8 mouse cellular contexts compared by ENCODE assay signal in genomic region chr8:104564633-104565456, GRCm38 (mm10). TPM values are rescaled to one million over a fixed set of nuclear protein-coding genes. Genes with fewer than 3 reads are reported as not detected.
DNase-seq lines count a peak whose midpoint lies in the region; ATAC-seq lines count a peak whose summit lies in the region.

No protein-coding gene starts in this region.

- peak; percentile 96 for DNase-seq in ES-CJ7 (ENCODE audit: low read depth, low spot score)
- peak; percentile 88 to 93 for DNase-seq in heart, postnatal 10 days
- peak; percentile 92 to 93 for DNase-seq in kidney, postnatal 4 days
- peak; percentile 85 for DNase-seq in telencephalon, adult 2 months (ENCODE audit: low read depth, low spot score)

- no peak overlapping the region for H3K9ac ChIP-seq in forebrain, embryonic 13.5 days
- H3K9ac ChIP-seq in liver, embryonic 16.5 days (ENCODE audit: low read depth, low read length), result no peak overlapping the region
- no peak overlapping the region for H3K9ac ChIP-seq in neural tube, embryonic 13.5 days

- WGBS in forebrain, embryonic 13.5 days, result 19% methylated on average over 22 of the region's 22 CpGs
- 11% methylated on average over 22 of the region's 22 CpGs for WGBS in liver, embryonic 16.5 days (ENCODE audit: insufficient replicate concordance)
- WGBS in neural tube, embryonic 13.5 days, result 17% methylated on average over 22 of the region's 22 CpGs

- no peaks in the 10 kb centered on the region for H3K4me1 ChIP-seq in forebrain, embryonic 13.5 days
- H3K4me1 ChIP-seq in liver, embryonic 16.5 days (ENCODE audit: control insufficient read depth, low read depth, low read length), result no peaks in the 10 kb centered on the region; the same call in 1 of the 2 replicates
- no peaks in the 10 kb centered on the region for H3K4me1 ChIP-seq in neural tube, embryonic 13.5 days (replicated peaks)

- no peaks in the 10 kb centered on the region for H3K36me3 ChIP-seq in forebrain, embryonic 13.5 days (ENCODE audit: poor library complexity, severe bottlenecking)
- H3K36me3 ChIP-seq in liver, embryonic 16.5 days (ENCODE audit: control insufficient read depth, insufficient read depth), result no peaks in the 10 kb centered on the region
- no peaks in the 10 kb centered on the region for H3K36me3 ChIP-seq in neural tube, embryonic 13.5 days

- peak; percentile 93 for ATAC-seq in cerebellum, adult (ENCODE audit: insufficient number of reproducible peaks, low FRiP score, low TSS enrichment)
- ATAC-seq in forebrain, embryonic 13.5 days, result peak; percentile 93
- peak; percentile 84 for ATAC-seq in liver, embryonic 16.5 days (ENCODE audit: low read depth)
- ATAC-seq in neural tube, embryonic 13.5 days (ENCODE audit: low read depth), result peak; percentile 76

- 0 out of 2 replicates have a peak, but pooled peaks cover 2% of the 10 kb centered on the region for H3K27me3 ChIP-seq in forebrain, embryonic 13.5 days
- H3K27me3 ChIP-seq in liver, embryonic 16.5 days (ENCODE audit: control insufficient read depth, insufficient read depth, low read depth, low read length), result no peaks in the 10 kb centered on the region
- no peaks in the 10 kb centered on the region for H3K27me3 ChIP-seq in neural tube, embryonic 13.5 days

- H3K27ac ChIP-seq in forebrain, embryonic 13.5 days, result no peak overlapping the region
- H3K27ac ChIP-seq in liver, embryonic 16.5 days (ENCODE audit: low read length), result no peak overlapping the region; the same call in 1 of the 2 replicates
- no peak overlapping the region for H3K27ac ChIP-seq in neural tube, embryonic 13.5 days (replicated peaks)

- no peaks in the 10 kb centered on the region for H3K9me3 ChIP-seq in forebrain, embryonic 13.5 days (replicated peaks)
- no peaks in the 10 kb centered on the region for H3K9me3 ChIP-seq in liver, embryonic 16.5 days (replicated peaks; ENCODE audit: control insufficient read depth, low read length)
- H3K9me3 ChIP-seq in neural tube, embryonic 13.5 days, result no peaks in the 10 kb centered on the region

- no peak overlapping the region for H3K4me3 ChIP-seq in forebrain, embryonic 13.5 days
- no peak overlapping the region for H3K4me3 ChIP-seq in liver, embryonic 16.5 days (ENCODE audit: low read depth, low read length)
- no peak overlapping the region for H3K4me3 ChIP-seq in neural tube, embryonic 13.5 days

- H3K4me2 ChIP-seq in forebrain, embryonic 13.5 days, result no peak overlapping the region; the same call in 1 of the 2 replicates
- H3K4me2 ChIP-seq in liver, embryonic 16.5 days (ENCODE audit: low read depth, low read length), result 0 out of 2 replicates have a peak overlapping the region, but pooled peaks have one; percentile 17
- H3K4me2 ChIP-seq in neural tube, embryonic 13.5 days, result no peak overlapping the region

- intact Hi-C loops in heart, postnatal 10 days (cut with DNase I), result no loop called here

RNA-seq across cellular contexts. Expression of gene Pdp2, which starts 26.4 kb away (rescaled TPM):
- 15.2 and 17.2 TPM in 2 replicates for polyA plus RNA-seq in forebrain, embryonic 13.5 days (2015; fragmentation: Nextera tagmentation; extraction: Ambion mirVana)
- total RNA-seq in heart, postnatal 10 days (2021), result 10 to 100 TPM in 1 of 2 experiments, 1 to 10 TPM in 1; 7.2 to 10.6 TPM
- polyA plus RNA-seq in liver, embryonic 16.5 days (2015; fragmentation: Nextera tagmentation; extraction: Ambion mirVana), result 3.4 and 3.9 TPM in 2 replicates
- polyA plus RNA-seq in neural tube, embryonic 13.5 days (2015; fragmentation: Nextera tagmentation; extraction: Ambion mirVana), result 17.9 and 19.7 TPM in 2 replicates

RNA-seq across cellular contexts. Expression of gene Car7, which starts 30.4 kb away (rescaled TPM):
- 1.6 and 1.7 TPM in 2 replicates for polyA plus RNA-seq in forebrain, embryonic 13.5 days (2015; fragmentation: Nextera tagmentation; extraction: Ambion mirVana)
- total RNA-seq in heart, postnatal 10 days (2021), result 1 to 10 TPM; 3.9 to 4.2 TPM
- polyA plus RNA-seq in liver, embryonic 16.5 days (2015; fragmentation: Nextera tagmentation; extraction: Ambion mirVana), result 2.0 and 3.4 TPM in 2 replicates
- 2.2 and 2.3 TPM in 2 replicates for polyA plus RNA-seq in neural tube, embryonic 13.5 days (2015; fragmentation: Nextera tagmentation; extraction: Ambion mirVana)

RNA-seq across cellular contexts. Expression of gene Nae1, which starts 30.4 kb away (rescaled TPM):
- polyA plus RNA-seq in forebrain, embryonic 13.5 days (2015; fragmentation: Nextera tagmentation; extraction: Ambion mirVana), result 113 and 115 TPM in 2 replicates
- total RNA-seq in heart, postnatal 10 days (2021), result 10 to 100 TPM; 32.9 to 36.4 TPM
- 23.0 and 28.5 TPM in 2 replicates for polyA plus RNA-seq in liver, embryonic 16.5 days (2015; fragmentation: Nextera tagmentation; extraction: Ambion mirVana)
- 108 and 113 TPM in 2 replicates for polyA plus RNA-seq in neural tube, embryonic 13.5 days (2015; fragmentation: Nextera tagmentation; extraction: Ambion mirVana)

RNA-seq across cellular contexts. Expression of gene Terb1, which starts 55.1 kb away (rescaled TPM):
- polyA plus RNA-seq in forebrain, embryonic 13.5 days (2015; fragmentation: Nextera tagmentation; extraction: Ambion mirVana), result 0.08 and 0.14 TPM in 2 replicates
- total RNA-seq in heart, postnatal 10 days (2021), result not detected
- 0.02 and 0.08 TPM in 2 replicates for polyA plus RNA-seq in liver, embryonic 16.5 days (2015; fragmentation: Nextera tagmentation; extraction: Ambion mirVana)
- polyA plus RNA-seq in neural tube, embryonic 13.5 days (2015; fragmentation: Nextera tagmentation; extraction: Ambion mirVana), result 0.18 and 0.21 TPM in 2 replicates

RNA-seq across cellular contexts. Expression of gene Cdh16, which starts 59.4 kb away (rescaled TPM):
- not detected in 2 replicates for polyA plus RNA-seq in forebrain, embryonic 13.5 days (2015; fragmentation: Nextera tagmentation; extraction: Ambion mirVana)
- total RNA-seq in heart, postnatal 10 days (2021), result 1 to 10 TPM; 3.2 to 3.6 TPM
- polyA plus RNA-seq in liver, embryonic 16.5 days (2015; fragmentation: Nextera tagmentation; extraction: Ambion mirVana), result 0.24 and 0.32 TPM in 2 replicates
- polyA plus RNA-seq in neural tube, embryonic 13.5 days (2015; fragmentation: Nextera tagmentation; extraction: Ambion mirVana), result 0.29 and 0.45 TPM in 2 replicates
